Mouse (Mus musculus) bone marrow macrophage, adult 2 months (primary cell): Measurements from ENCODE around the gene Adap2. TPM values are rescaled to one million over a fixed set of nuclear protein-coding genes. Genes with fewer than 3 reads are reported as not detected.
A peak's percentile ranks its signal among the peaks of the same experiment; 100 is the strongest.

Experiments
- H3K27ac ChIP-seq: 2 replicates; pipeline ENCODE4 v1.5.1; 2012; ENCODE audit warnings: low read depth, low read length; ENCODE audit not compliant: insufficient read depth
- H3K4me1 ChIP-seq: 2 replicates; pipeline ENCODE4 v1.6.1; 2012; ENCODE audit warnings: low read length; ENCODE audit not compliant: control insufficient read depth, insufficient read depth
- H3K4me3 ChIP-seq: 2 replicates; pipeline ENCODE4 v1.5.1; 2012; ENCODE audit warnings: mild to moderate bottlenecking, low read length, moderate library complexity; ENCODE audit not compliant: insufficient read depth
- CTCF ChIP-seq: IDR thresholded peaks from 2 replicates; pipeline ENCODE4 v1.5.1; 2012; ENCODE audit warnings: low read depth, mild to moderate bottlenecking, low read length, moderate library complexity
- POLR2A ChIP-seq: IDR thresholded peaks from 2 replicates; pipeline ENCODE4 v1.6.1; 2012; ENCODE audit warnings: mild to moderate bottlenecking, low read depth, low read length, borderline replicate concordance
- polyA plus RNA-seq: library from polyadenylated mRNA; stranded (reverse); fragments of >200 nt; gene quantifications from 2 replicates; pipeline ENCODE4 v1.2.4, GENCODE M21; 2012; ENCODE audit not compliant: missing spikeins, insufficient read depth, insufficient read length

The Adap2 gene
- polyA plus RNA-seq, 1 experiment: 167 TPM

DNA sequence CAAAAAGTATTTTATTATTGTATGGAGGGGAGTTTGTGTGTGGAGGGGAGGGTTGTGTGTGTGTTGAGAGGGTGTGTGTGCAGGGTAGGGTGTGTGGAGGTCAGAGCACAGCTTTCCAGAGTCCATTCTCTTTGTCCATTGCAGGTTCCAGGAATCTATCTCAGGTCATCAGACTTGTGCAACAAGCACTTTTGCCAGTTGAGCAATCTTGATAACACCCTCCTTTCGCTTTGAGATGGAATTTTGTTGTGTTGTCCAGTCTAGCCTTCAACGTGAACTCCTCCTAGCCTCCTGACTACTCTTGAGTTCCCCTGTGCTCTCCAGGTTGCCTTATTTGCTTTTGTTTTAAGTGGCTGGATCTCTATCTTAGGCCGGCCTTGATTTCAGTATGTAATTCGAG is 36.4 kb downstream of the Adap2 start:
- Histone ChIP-seq H3K4me1 (peaks cover 6% of the 10 kb centered on the region), H3K4me3 (no peak overlapping the region), H3K27ac (no peak overlapping the region)
- TF ChIP-seq CTCF (no peak), POLR2A (no peak)

DNA sequence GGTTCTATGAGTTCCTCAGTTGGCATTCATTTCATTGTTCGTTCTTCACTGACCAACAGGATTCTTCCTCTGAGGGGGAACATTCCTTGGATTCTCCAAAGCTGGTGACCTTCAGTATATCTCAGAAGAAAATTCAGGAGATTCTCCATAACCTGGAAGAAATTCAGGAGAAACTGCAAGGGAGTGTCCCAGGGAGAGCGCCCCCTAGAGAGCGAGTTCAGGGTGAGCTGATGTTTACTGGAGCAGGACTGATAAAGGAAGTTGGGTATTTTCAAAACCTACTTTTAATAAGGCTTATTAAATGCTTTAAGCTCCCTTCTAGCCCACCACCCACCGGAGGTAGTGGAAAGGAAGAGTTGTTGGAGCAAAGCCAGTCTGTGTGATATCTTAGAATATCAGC is 39.9 kb downstream of the Adap2 start:
- TF ChIP-seq CTCF (no peak), POLR2A (no peak)
- H3K4me3 ChIP-seq: no peak overlapping the region
- no peaks in the 10 kb centered on the region for H3K4me1 ChIP-seq
- H3K27ac ChIP-seq: no peak overlapping the region

DNA sequence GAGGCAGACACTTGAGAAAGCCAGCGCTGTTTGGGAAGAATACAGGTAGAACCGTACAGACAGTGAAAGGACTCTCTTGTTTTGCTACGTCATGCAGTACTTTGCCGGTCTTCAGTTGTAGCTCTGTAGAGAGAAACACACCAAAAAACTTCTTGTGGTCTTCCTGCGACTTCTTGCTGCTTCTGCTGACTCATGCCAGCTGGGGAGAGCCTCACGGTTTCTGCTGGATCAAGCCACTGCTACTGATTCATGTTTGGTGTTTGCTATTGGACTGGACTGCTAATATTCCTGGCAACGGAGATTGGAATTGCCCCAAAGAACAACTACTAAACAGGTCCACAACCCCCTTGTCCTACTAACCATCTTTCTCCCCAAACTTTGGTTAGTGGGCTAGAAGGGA is 42.4 kb downstream of the Adap2 start:
- Histone ChIP-seq H3K4me1 (no peaks in the 10 kb centered on the region), H3K4me3 (no peak overlapping the region), H3K27ac (no peak overlapping the region)
- no peak for TF ChIP-seq CTCF
- no peak for TF ChIP-seq POLR2A

DNA sequence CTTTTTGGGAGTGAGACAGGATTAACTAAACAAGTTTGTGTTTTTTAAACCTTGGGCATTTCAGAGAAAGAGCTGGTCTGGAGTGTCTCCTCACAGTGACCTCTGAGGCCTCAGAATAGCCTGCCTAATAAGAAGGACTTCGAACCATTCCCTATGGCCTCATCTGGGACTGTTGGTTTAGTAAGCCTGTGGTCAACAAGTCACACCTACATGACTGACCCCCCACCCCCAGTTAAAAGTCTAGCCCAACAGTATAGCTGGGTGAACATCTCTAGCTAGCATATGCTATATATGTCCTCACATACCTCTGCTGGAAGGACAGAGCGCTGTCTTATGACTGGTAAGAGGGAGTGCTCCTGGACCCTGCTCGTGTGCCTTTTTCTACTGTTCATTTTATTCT is 45.4 kb downstream of the Adap2 start:
- no peak overlapping the region for H3K27ac ChIP-seq
- no peak for TF ChIP-seq POLR2A
- TF ChIP-seq CTCF: no peak

DNA sequence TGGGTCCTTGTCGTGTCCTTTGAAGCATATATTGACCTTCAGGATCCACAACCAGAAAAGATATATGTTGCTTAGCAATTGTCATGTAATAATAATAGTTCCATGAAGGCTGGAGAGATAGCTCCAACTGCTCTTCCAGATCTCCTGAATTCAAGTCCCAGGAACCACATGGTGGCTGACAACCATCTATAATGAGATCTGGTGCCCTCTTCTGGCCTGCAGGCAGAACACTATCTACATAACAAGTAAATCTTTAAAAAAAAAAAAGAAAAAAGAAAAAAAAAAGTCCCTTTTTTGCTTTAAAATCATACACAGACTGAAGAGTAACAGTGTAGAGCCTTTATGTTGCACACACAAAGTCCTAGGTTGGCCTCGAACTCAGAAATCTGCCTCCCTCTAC is 45.9 kb downstream of the Adap2 start:
- H3K4me1 ChIP-seq: no peaks in the 10 kb centered on the region
- no peak overlapping the region for H3K4me3 ChIP-seq
- H3K27ac ChIP-seq: no peak overlapping the region
- TF ChIP-seq CTCF (no peak), POLR2A (no peak)

More for the DNA sequence above, 45.4 kb downstream of the Adap2 start:
- Histone ChIP-seq H3K4me1 (no peaks in the 10 kb centered on the region), H3K4me3 (no peak overlapping the region)

DNA sequence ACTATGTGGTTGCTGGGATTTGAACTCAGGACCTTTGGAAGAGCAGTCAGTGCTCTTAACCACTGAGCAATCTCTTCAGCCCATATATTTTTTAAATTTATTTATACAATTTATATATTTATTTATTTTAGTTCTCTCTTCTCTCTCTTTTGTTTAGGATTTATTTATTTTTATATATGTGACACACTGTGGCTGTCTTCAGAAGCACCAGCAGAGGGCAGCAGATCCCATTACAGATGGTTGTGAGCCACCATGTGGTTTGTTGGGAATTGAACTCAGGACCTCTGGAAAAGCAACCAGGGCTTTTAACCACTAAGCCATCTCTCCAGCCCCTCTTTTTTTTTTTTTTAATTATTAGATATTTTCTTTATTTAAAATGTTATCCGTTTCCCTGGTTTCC is 46.4 kb downstream of the Adap2 start:
- H3K4me3 ChIP-seq: no peak overlapping the region
- TF ChIP-seq CTCF (0 out of 2 replicates have a peak, but pooled peaks have one; percentile 16), POLR2A (no peak)

DNA sequence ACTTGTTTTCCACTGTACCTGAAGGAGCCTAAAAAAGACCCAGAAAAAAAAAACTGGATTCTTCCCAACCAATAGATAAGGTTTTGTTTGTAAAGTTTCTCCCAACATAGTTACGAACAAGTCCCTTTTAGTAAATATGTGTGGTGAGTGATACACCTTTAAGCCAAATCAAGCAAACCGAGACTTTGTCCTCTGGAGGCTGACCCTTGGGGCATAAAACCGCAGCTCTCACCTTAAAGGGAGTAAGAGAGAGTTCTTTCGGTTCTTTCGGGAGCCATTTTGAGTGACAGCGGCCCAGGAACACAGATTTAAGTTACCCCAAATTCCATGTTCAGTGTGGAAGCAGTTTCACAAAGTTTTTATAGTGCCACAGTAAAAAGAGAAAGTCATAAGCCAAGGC is 48.4 kb downstream of the Adap2 start:
- no peak for TF ChIP-seq CTCF
- TF ChIP-seq POLR2A: no peak
- H3K4me3 ChIP-seq: no peak overlapping the region
- no peaks in the 10 kb centered on the region for H3K4me1 ChIP-seq
- no peak overlapping the region for H3K27ac ChIP-seq

More for the DNA sequence above, 46.4 kb downstream of the Adap2 start:
- Histone ChIP-seq H3K4me1 (no peaks in the 10 kb centered on the region), H3K27ac (no peak overlapping the region)

DNA sequence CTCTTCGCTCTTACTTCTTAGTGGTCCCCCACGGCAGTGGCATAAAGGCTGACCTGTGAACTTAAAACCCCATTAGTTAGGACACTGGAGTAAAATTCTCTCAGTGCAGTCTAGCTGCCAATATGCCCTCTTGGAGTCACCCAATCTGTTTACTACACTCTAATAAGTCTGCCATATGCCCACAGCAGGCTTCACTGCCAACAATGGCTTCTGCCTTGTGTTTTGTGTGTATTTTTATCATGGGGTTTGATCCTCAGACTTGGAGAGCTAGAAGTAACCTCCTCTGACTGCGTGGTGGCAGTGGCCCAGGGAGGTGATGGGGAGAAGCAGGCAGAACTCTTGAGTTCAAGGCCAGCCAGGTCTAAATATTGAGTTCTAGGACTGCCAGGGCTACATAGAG is 50.1 kb downstream of the Adap2 start:
- no peak overlapping the region for H3K27ac ChIP-seq
- H3K4me1 ChIP-seq: no peaks in the 10 kb centered on the region
- no peak overlapping the region for H3K4me3 ChIP-seq
- TF ChIP-seq POLR2A: no peak
- no peak for TF ChIP-seq CTCF

DNA sequence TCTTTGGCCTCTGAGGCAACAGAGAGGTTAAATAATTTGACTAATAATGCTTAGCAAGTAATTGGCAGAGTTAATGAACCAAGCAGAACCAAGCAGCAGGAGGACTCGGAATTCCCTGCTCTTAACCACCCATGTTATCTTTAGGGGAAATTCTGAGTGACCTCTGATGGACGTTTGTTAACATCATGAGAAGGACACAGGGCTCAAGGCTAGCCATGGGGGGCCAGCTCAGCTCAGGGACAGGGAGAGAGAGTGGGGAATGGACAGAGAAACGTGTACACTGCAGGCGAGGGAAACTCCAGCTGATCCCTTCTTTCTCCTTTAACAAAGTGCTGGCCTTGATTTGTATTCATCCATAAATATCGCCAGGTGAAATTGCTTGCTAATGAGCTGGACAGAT is 51.0 kb downstream of the Adap2 start:
- Histone ChIP-seq H3K4me1 (no peaks in the 10 kb centered on the region), H3K4me3 (no peak overlapping the region), H3K27ac (no peak overlapping the region)
- TF ChIP-seq POLR2A (no peak), CTCF (no peak)

DNA sequence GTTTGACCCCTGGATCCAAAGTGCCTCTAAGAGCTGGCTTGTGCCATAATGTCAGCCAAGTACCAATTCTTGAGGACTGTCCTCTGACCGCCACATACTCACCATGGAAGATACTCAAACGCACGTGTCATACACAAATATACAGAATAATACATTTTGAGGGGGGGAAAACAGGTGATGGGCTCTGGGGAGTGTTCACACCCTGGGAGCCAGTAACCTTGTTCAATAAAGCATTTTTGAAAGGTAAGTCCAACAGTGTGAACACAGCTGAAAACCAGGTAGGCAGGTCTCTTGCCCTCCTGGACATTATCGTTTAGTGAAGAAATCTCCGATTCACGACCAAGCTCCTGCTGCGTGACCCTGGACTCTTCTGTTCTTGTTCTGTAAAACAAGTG is 54.6 kb downstream of the Adap2 start:
- Histone ChIP-seq H3K4me1 (0 out of 2 replicates have a peak, but pooled peaks cover 4% of the 10 kb centered on the region), H3K4me3 (no peak overlapping the region)
- TF ChIP-seq CTCF (no peak), POLR2A (no peak)

More for the DNA sequence above, 54.6 kb downstream of the Adap2 start:
- H3K27ac ChIP-seq: no peak overlapping the region
